Mouse (Mus musculus) brain, adult 2 months (tissue): ENCODE data around the gene Lrrc25.

Experiments used
- DNase-seq: peaks from one replicate; pipeline ENCODE4 v3.0.0; 2011; ENCODE audit warnings: low read depth, low spot score

Gene Lrrc25

GRCm38 (mm10) chr8:70647343-70648163 is 31.6 kb downstream of the Lrrc25 start:
- no peak for DNase-seq

- no peak for DNase-seq
Observed at GRCm38 (mm10) chr8:70648164-70648442, 32.1 kb downstream of the Lrrc25 start.

GRCm38 (mm10) chr8:70648921-70649320 is 33.0 kb downstream of the Lrrc25 start:
- DNase-seq, result no peak

- DNase-seq, result peak; percentile 87
Observed at GRCm38 (mm10) chr8:70649324-70649723, 33.4 kb downstream of the Lrrc25 start.

GRCm38 (mm10) chr8:70650351-70650750 is 34.4 kb downstream of the Lrrc25 start:
- no peak for DNase-seq

GRCm38 (mm10) chr8:70653226-70653625 is 37.3 kb downstream of the Lrrc25 start:
- DNase-seq, result peak; percentile 48

- no peak for DNase-seq
Observed at GRCm38 (mm10) chr8:70654121-70654520, 38.2 kb downstream of the Lrrc25 start.

GRCm38 (mm10) chr8:70655469-70655868 is 39.5 kb downstream of the Lrrc25 start:
- DNase-seq, result no peak

GRCm38 (mm10) chr8:70656193-70656790 is 40.3 kb downstream of the Lrrc25 start:
- DNase-seq, result no peak

- DNase-seq, result no peak
Observed at GRCm38 (mm10) chr8:70657214-70657613, 41.3 kb downstream of the Lrrc25 start.

GRCm38 (mm10) chr8:70657739-70658138 is 41.8 kb downstream of the Lrrc25 start:
- DNase-seq, result no peak

- DNase-seq, result no peak
Observed at GRCm38 (mm10) chr8:70658897-70659603, 43.1 kb downstream of the Lrrc25 start.

- DNase-seq, result peak; percentile 77
Observed at GRCm38 (mm10) chr8:70659604-70660272, 43.8 kb downstream of the Lrrc25 start.

GRCm38 (mm10) chr8:70660273-70660725 is 44.3 kb downstream of the Lrrc25 start, which contains the start of gene Pgpep1:
Gene Pgpep1, minus strand, starts transcription at chr8:70660388.
- DNase-seq, result no peak

GRCm38 (mm10) chr8:70663691-70664090 is 47.7 kb downstream of the Lrrc25 start:
- DNase-seq, result no peak

GRCm38 (mm10) chr8:70664631-70665030 is 48.7 kb downstream of the Lrrc25 start:
- no peak for DNase-seq

- no peak for DNase-seq
Observed at GRCm38 (mm10) chr8:70665599-70665998, 49.6 kb downstream of the Lrrc25 start.

- peak; percentile 73 for DNase-seq
Observed at GRCm38 (mm10) chr8:70667071-70667470, 51.1 kb downstream of the Lrrc25 start.
